Mouse (Mus musculus): ENCODE results near the gene Erp29. TPM values are rescaled to one million over a fixed set of nuclear protein-coding genes. Genes with fewer than 3 reads are reported as not detected.
A peak's percentile ranks its signal among the peaks of the same experiment; 100 is the strongest.

The Erp29 gene
- polyA plus RNA-seq, 2 experiments: 161 to 162 TPM

DNA sequence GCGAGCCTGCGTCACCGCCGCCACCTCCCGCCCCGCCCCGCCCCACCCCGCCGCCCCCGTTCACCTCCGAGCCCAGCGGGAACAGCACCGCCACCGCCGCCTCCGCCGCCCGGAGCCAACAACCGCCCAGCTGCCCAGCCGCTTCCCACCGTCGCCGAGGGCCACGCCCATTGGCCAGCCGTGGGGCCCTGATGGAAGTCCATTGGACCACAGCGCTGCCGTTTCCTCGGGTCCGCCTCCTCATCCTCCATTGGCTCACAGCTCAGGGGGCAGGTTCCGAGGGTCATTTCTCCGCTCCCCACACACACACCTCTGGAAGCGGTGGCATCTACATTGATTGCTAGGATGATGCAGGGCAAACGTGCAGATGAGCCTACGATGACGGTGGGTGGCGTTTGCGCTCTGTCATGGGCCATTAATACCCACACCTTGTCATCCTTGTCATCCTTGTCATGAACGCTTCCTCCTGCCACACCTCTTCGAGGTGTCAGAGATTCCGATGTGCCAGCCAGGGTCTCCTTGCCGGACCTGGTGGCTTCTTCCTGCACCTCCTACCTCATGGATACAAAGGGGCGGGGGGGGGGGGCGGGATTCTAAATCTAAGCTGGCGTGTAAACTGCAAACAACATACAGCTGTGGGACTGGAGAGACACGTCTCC, 66.7 kb downstream of the Erp29 start, which contains the start of gene Trafd1:
Gene Trafd1 (minus strand): TSS at position 172 of the 659 bp plus-strand sequence.
- DNase-seq (ENCODE audit: low spot score): peak; percentile 93
- Histone ChIP-seq H3K36me3 (ENCODE audit: control insufficient read depth, insufficient read depth, low read length) (peaks cover 21% of the 10 kb centered on the region), H3K4me2 (replicated peaks; ENCODE audit: low read depth, low read length, severe bottlenecking) (peak within 1 kb of the TSS; percentile 71), H3K27ac (replicated peaks; ENCODE audit: low read depth, low read length) (peak within 1 kb of the TSS; percentile 68), H3K27me3 (ENCODE audit: control insufficient read depth, insufficient read depth, low read length) (no peaks in the 10 kb centered on the region), H3K9me3 (ENCODE audit: control insufficient read depth, low read length) (peaks cover 6% of the 10 kb centered on the region; the same call in 1 of the 2 replicates), H3K4me3 (replicated peaks; ENCODE audit: low read length) (peak within 1 kb of the TSS; percentile 74), H3K4me1 (ENCODE audit: control insufficient read depth, insufficient read depth, low read length) (peaks cover 15% of the 10 kb centered on the region; the same call in 1 of the 2 replicates), H3K9ac (ENCODE audit: low read depth, low read length, severe bottlenecking) (peak within 1 kb of the TSS; percentile 79)
- under 1% methylated on average over 25 of the region's 45 CpGs for WGBS
- TF ChIP-seq POLR2A (IDR thresholded peaks at IDR 0.05; ENCODE audit: borderline replicate concordance, extremely low read depth, insufficient read depth, insufficient read length): no peak
- peak; percentile 95 for ATAC-seq (ENCODE audit: low FRiP score, low read depth)

DNA sequence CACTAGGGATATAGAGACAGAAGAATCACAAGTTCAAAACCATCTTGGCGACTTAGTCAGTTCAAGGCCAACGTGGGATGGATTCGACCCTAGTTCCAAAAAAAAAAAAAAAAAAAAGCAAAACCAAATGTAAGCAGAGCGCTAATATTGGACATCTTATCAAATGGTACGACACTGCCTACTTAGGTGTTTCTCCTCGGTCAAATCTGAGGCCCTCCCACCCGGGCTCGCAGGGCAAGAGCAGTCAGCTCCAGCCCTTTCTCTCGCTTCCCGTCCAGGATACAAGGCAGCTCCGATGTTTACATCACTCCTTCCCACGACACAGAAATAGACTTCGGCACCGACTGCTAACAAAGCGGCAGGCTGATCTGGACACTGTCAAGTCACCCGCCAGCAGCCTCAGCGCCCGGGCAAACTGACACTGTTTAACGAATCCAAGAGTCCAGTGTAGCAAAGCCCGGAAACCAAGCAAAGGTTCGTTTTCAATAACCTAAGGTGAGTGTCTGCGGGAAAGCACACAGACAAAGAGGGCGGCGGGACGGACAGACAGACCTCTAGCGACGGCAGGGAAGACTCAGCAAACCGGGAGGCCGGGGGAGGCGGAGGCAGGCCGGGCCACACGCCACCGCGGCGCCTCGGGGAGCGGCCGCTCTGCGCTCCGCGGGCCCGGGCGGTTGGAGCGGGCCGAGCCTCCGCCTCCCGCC, 67.4 kb downstream of the Erp29 start:
- DNase-seq (ENCODE audit: low spot score) (peak; percentile 28), ATAC-seq (ENCODE audit: low FRiP score, low read depth) (peak; percentile 60)
- Histone ChIP-seq H3K4me2 (replicated peaks; ENCODE audit: low read depth, low read length, severe bottlenecking) (peak overlapping the region; percentile 71), H3K27me3 (ENCODE audit: control insufficient read depth, insufficient read depth, low read length) (no peaks in the 10 kb centered on the region), H3K27ac (replicated peaks; ENCODE audit: low read depth, low read length) (peak overlapping the region; percentile 68), H3K9ac (ENCODE audit: low read depth, low read length, severe bottlenecking) (peak overlapping the region; percentile 79), H3K36me3 (ENCODE audit: control insufficient read depth, insufficient read depth, low read length) (peaks cover 28% of the 10 kb centered on the region), H3K9me3 (ENCODE audit: control insufficient read depth, low read length) (peaks cover 6% of the 10 kb centered on the region; the same call in 1 of the 2 replicates), H3K4me1 (ENCODE audit: control insufficient read depth, insufficient read depth, low read length) (peaks cover 15% of the 10 kb centered on the region; the same call in 1 of the 2 replicates), H3K4me3 (replicated peaks; ENCODE audit: low read length) (peak overlapping the region; percentile 74)
- WGBS: 4% methylated on average over 34 of the region's 47 CpGs
- no peak for TF ChIP-seq POLR2A (IDR thresholded peaks at IDR 0.05; ENCODE audit: borderline replicate concordance, extremely low read depth, insufficient read depth, insufficient read length)

DNA sequence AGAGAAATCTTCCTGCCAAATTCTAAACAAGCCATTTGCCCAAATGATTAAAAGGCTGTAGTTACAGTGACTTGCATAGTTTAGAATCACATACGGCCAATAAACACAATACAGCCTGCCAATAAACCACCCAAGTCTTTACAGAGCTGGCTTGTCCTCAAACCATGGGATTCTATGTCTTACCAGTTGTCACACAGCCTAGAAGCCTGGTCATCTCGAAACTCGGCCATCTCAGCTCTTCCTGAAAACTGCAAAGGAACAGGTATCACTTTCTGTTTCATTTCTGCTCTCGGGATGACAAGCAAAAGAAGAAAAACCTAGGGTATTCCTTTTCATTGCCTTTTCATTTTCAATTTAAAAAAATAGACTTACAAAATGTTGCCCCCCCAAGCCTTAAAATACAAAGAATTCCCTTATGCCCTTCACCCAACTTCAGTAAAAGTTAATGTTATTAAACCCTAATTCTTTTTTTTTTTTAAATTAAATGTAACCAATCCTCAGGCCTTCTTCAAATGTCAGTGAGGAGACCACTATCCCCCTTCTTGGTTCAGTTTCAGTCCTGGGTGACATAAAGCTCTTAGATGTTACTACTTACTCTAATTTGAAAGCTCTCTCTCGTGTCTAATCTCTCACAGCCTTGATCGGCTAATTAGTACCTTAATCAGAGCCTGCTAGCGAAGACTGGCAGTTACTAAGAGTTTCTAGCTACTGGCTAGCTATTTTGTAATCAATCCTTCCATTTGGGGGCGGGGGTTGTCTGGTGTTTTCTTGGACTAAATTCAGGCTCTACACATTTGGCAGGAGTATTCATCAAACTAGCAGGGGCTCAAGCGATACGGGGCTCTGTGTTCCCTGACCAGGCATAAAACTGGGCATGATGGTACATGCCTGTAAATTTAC, 68.2 kb downstream of the Erp29 start:
- ATAC-seq (ENCODE audit: low FRiP score, low read depth): no peak
- Histone ChIP-seq H3K4me3 (replicated peaks; ENCODE audit: low read length) (peak overlapping the region; percentile 74), H3K9me3 (ENCODE audit: control insufficient read depth, low read length) (peaks cover 6% of the 10 kb centered on the region; the same call in 1 of the 2 replicates), H3K9ac (ENCODE audit: low read depth, low read length, severe bottlenecking) (peak overlapping the region; percentile 79), H3K27ac (replicated peaks; ENCODE audit: low read depth, low read length) (no peak overlapping the region), H3K27me3 (ENCODE audit: control insufficient read depth, insufficient read depth, low read length) (no peaks in the 10 kb centered on the region), H3K4me1 (ENCODE audit: control insufficient read depth, insufficient read depth, low read length) (peaks cover 15% of the 10 kb centered on the region; the same call in 1 of the 2 replicates), H3K36me3 (ENCODE audit: control insufficient read depth, insufficient read depth, low read length) (peaks cover 35% of the 10 kb centered on the region), H3K4me2 (replicated peaks; ENCODE audit: low read depth, low read length, severe bottlenecking) (peak overlapping the region; percentile 71)
- no peak for DNase-seq (ENCODE audit: low spot score)
- no peak for TF ChIP-seq POLR2A (IDR thresholded peaks at IDR 0.05; ENCODE audit: borderline replicate concordance, extremely low read depth, insufficient read depth, insufficient read length)
- 39% methylated on average over 10 of the region's 10 CpGs for WGBS

DNA sequence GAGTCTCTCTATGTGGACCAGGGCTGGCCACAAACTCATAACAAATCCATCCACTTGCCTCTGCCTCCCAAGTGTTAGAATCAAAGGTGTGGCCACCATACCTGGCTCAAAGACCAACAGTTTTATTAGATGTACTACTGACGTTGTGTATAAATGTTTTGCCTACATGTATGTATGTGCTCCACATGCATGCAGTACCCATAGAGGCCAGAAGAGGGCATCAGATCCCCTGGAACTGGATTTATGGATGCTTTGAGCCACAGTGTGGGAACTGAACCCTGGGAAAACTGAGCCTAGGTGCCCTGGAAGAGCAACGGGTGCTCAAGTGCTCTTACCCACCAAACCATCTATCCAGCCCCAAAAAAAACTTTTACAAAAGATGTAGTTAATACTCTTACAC, 71.6 kb downstream of the Erp29 start:
- TF ChIP-seq POLR2A (IDR thresholded peaks at IDR 0.05; ENCODE audit: borderline replicate concordance, extremely low read depth, insufficient read depth, insufficient read length): no peak
- WGBS: 86% methylated on average over 2 of the region's 2 CpGs
- Histone ChIP-seq H3K27ac (replicated peaks; ENCODE audit: low read depth, low read length) (no peak overlapping the region), H3K4me1 (ENCODE audit: control insufficient read depth, insufficient read depth, low read length) (peaks cover 11% of the 10 kb centered on the region; the same call in 1 of the 2 replicates), H3K27me3 (ENCODE audit: control insufficient read depth, insufficient read depth, low read length) (no peaks in the 10 kb centered on the region), H3K9me3 (ENCODE audit: control insufficient read depth, low read length) (peaks cover 6% of the 10 kb centered on the region; the same call in 1 of the 2 replicates), H3K4me2 (replicated peaks; ENCODE audit: low read depth, low read length, severe bottlenecking) (no peak overlapping the region), H3K36me3 (ENCODE audit: control insufficient read depth, insufficient read depth, low read length) (peaks cover 64% of the 10 kb centered on the region), H3K4me3 (replicated peaks; ENCODE audit: low read length) (no peak overlapping the region), H3K9ac (ENCODE audit: low read depth, low read length, severe bottlenecking) (no peak overlapping the region)
- ATAC-seq (ENCODE audit: low FRiP score, low read depth) (no peak), DNase-seq (ENCODE audit: low spot score) (no peak)

Data from limb, embryonic 14.5 days (tissue).